Mouse (Mus musculus) frontal cortex, adult 2 months (tissue): ENCODE measurements around the gene Gm38655. TPM values are rescaled to one million over a fixed set of nuclear protein-coding genes. Genes with fewer than 3 reads are reported as not detected.
"Not testable (repeated sequence)": the region's sequence is repeated elsewhere in the genome, so short reads cannot be mapped to it uniquely, and the experiment has no call there.

Experiments
- DNase-seq, 2 experiments: peaks; one replicate each; pipeline ENCODE4 v3.0.0; 2022; ENCODE audit warnings: low spot score in 1 of 2; ENCODE audit errors: extremely low spot score in 1 of 2
- polyA plus RNA-seq: library from polyadenylated mRNA; depleted of rRNA; stranded (reverse); fragments of >200 nt; gene quantifications from 2 replicates; pipeline ENCODE4 v1.2.3, GENCODE M21; 2012; rRNA removed

Gm38655 gene
- polyA plus RNA-seq, 1 experiment: not detected

GRCm38 (mm10) chr17:25183232-25183631 is 8.0 kb upstream of the Gm38655 start:
- DNase-seq: no peak

- no peak for DNase-seq
Observed at GRCm38 (mm10) chr17:25172558-25172957, 2.7 kb downstream of the Gm38655 start.

GRCm38 (mm10) chr17:25169706-25170105 is 5.6 kb downstream of the Gm38655 start:
- DNase-seq: no peak

- DNase-seq: no peak
Observed at GRCm38 (mm10) chr17:25165970-25166671, 9.2 kb downstream of the Gm38655 start.

- no peak for DNase-seq
Observed at GRCm38 (mm10) chr17:25164770-25165169, 10.5 kb downstream of the Gm38655 start.

GRCm38 (mm10) chr17:25163387-25163786 is 11.9 kb downstream of the Gm38655 start:
- DNase-seq: no peak

- no peak for DNase-seq
Observed at GRCm38 (mm10) chr17:25162161-25162560, 13.1 kb downstream of the Gm38655 start, which contains the start of gene Ccdc154. Gene Ccdc154, plus strand, starts transcription at chr17:25162461.

GRCm38 (mm10) chr17:25139960-25140359 is 35.3 kb downstream of the Gm38655 start:
- DNase-seq: no peak

- no peak for DNase-seq
Observed at GRCm38 (mm10) chr17:25138803-25139202, 36.5 kb downstream of the Gm38655 start.

- DNase-seq: no peak
Observed at GRCm38 (mm10) chr17:25135622-25136021, 39.6 kb downstream of the Gm38655 start.

- peak; percentile 88 to 98 for DNase-seq
Observed at GRCm38 (mm10) chr17:25133275-25133698, 42.0 kb downstream of the Gm38655 start, which contains the start of gene Clcn7. Gene Clcn7, plus strand, starts transcription at chr17:25133391.

- no peak for DNase-seq
Observed at GRCm38 (mm10) chr17:25130060-25130459, 45.2 kb downstream of the Gm38655 start.

GRCm38 (mm10) chr17:25127681-25128080 is 47.6 kb downstream of the Gm38655 start:
- no peak for DNase-seq

- DNase-seq: peak in 1 of 2 experiments; percentile 21
Observed at GRCm38 (mm10) chr17:25127079-25127478, 48.2 kb downstream of the Gm38655 start.

- DNase-seq: not testable (repeated sequence)
Observed at GRCm38 (mm10) chr17:25125442-25126060, 49.7 kb downstream of the Gm38655 start.

GRCm38 (mm10) chr17:25123979-25124378 is 51.3 kb downstream of the Gm38655 start:
- no peak for DNase-seq

Other genes with a start within 250 kb of the Gm38655 start
- 325 and 357 TPM in 2 replicates for gene Mapk8ip3, start 238.5 kb downstream of the Gm38655 start, polyA plus RNA-seq
- gene Jpt2, start 214.8 kb downstream of the Gm38655 start, polyA plus RNA-seq: 4.6 and 6.3 TPM in 2 replicates
- gene Cramp1l, start 159.7 kb downstream of the Gm38655 start, polyA plus RNA-seq: 21.5 and 22.2 TPM in 2 replicates
- 19.0 and 23.6 TPM in 2 replicates for gene Ift140, start 159.4 kb downstream of the Gm38655 start, polyA plus RNA-seq
- 16.2 and 16.3 TPM in 2 replicates for gene Tmem204, start 91.9 kb downstream of the Gm38655 start, polyA plus RNA-seq
- gene Telo2, start 59.5 kb downstream of the Gm38655 start, polyA plus RNA-seq: 19.0 and 27.2 TPM in 2 replicates
- 0.08 and 0.16 TPM in 2 replicates for gene Ptx4, start 54.7 kb downstream of the Gm38655 start, polyA plus RNA-seq
- 45.6 and 51.4 TPM in 2 replicates for gene Clcn7, start 42.1 kb downstream of the Gm38655 start, polyA plus RNA-seq
- gene Ccdc154, start 13.0 kb downstream of the Gm38655 start, polyA plus RNA-seq: 0.04 TPM in 1 of 2 replicates, not detected in the other
- 21.9 and 23.4 TPM in 2 replicates for gene BC003965, start 9.1 kb upstream of the Gm38655 start, polyA plus RNA-seq
- gene Unkl, start 12.9 kb upstream of the Gm38655 start, polyA plus RNA-seq: 41.1 and 42.1 TPM in 2 replicates
- gene Gnptg, start 64.7 kb upstream of the Gm38655 start, polyA plus RNA-seq: 126 and 128 TPM in 2 replicates
- gene Tsr3, start 64.7 kb upstream of the Gm38655 start, polyA plus RNA-seq: 33.9 and 41.4 TPM in 2 replicates
- 12.5 and 18.6 TPM in 2 replicates for gene Baiap3, start 80.9 kb upstream of the Gm38655 start, polyA plus RNA-seq
- gene Ube2i, start 99.2 kb upstream of the Gm38655 start, polyA plus RNA-seq: 265 and 295 TPM in 2 replicates
- not detected in 2 replicates for gene Prss34, start 122.9 kb upstream of the Gm38655 start, polyA plus RNA-seq
- gene Prss28, start 133.2 kb upstream of the Gm38655 start, polyA plus RNA-seq: not detected in 2 replicates
- not detected in 2 replicates for gene Prss29, start 143.2 kb upstream of the Gm38655 start, polyA plus RNA-seq
- gene Tpsab1, start 170.1 kb upstream of the Gm38655 start, polyA plus RNA-seq: not detected in 2 replicates
- gene Tpsb2, start 190.8 kb upstream of the Gm38655 start, polyA plus RNA-seq: not detected in 2 replicates
- gene Tpsg1, start 193.8 kb upstream of the Gm38655 start, polyA plus RNA-seq: not detected in 2 replicates